Comparison of ENCODE assay signal across 11 mouse cellular contexts in the genomic region with DNA sequence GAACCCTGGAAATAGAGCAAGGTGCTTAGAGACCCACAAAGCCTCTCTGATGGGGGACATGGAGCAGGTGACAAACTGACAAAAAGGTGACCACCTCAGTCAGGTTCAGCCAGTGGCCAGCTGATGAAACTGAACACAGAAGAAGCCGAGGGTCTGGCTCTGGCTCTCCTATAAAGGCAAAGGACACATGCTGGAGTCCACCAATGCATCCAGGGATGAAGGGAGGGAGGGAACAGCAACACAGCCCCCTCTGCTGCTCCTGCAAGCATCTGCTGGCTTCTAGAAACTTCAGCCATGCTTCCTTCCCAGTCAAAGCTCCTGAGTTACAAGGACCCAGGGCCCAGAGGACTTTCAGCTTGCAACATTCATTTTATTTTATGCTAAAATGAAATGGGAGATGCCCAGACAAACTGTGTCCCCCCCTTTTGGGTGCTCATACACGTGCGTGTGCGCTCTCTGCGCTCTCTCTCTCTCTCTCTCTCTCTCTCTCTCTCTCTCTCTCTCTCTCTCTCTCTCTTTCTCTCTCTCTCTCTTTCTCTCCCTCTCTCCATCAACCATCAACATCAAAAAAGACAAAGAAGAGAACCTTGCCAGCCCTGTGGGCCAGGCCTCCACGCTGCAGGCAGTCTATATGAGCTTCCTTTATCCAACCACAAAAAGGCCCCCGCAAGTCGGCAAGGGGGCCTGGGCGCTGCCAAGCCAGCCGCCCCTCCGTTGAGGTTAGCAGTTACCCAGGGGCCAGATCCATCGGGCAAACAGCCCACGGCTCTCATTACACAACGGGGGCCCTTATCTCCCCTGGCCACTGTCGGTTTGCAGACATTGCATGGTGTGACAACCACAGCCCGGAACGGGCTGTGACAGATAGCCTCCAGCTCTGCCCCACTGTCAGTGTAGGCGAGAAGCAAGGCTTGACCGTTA. TPM values are rescaled to one million over a fixed set of nuclear protein-coding genes. Genes with fewer than 3 reads are reported as not detected.
DNase-seq lines count a peak whose midpoint lies in the region; ATAC-seq and TF ChIP-seq lines count a peak whose summit lies in the region.
"Had no signal": no experiment of that assay in that cellular context is flagged by ENCODE, and none has a peak within 500 bp of the region (broad histone marks: within the 10 kb centered on the region; RNA-seq: fewer than 3 reads in every experiment).

No protein-coding gene starts in this region.

- H3K9ac ChIP-seq in hindbrain, embryonic 12.5 days: 0 out of 2 replicates have a peak overlapping the region, but pooled peaks have one; percentile 27
- H3K9ac ChIP-seq in hindbrain, embryonic 14.5 days: no peak overlapping the region
- no peak overlapping the region for H3K9ac ChIP-seq in hindbrain, postnatal 0 days (replicated peaks; ENCODE audit: low read length)
- no peak overlapping the region for H3K9ac ChIP-seq in kidney, embryonic 14.5 days (ENCODE audit: low read depth, low read length)
- H3K9ac ChIP-seq: embryonic facial prominence, embryonic 12.5 days had no signal

- H3K36me3 ChIP-seq in hindbrain, embryonic 12.5 days: no peaks in the 10 kb centered on the region
- no peaks in the 10 kb centered on the region for H3K36me3 ChIP-seq in hindbrain, embryonic 14.5 days (replicated peaks; ENCODE audit: control insufficient read depth, insufficient read depth)
- H3K36me3 ChIP-seq in hindbrain, postnatal 0 days (ENCODE audit: insufficient read depth, low read length): no peaks in the 10 kb centered on the region
- no peaks in the 10 kb centered on the region for H3K36me3 ChIP-seq in kidney, embryonic 14.5 days (ENCODE audit: control insufficient read depth, insufficient read depth, low read length)
- H3K36me3 ChIP-seq: embryonic facial prominence, embryonic 12.5 days had no signal

- H3K4me2 ChIP-seq in hindbrain, embryonic 12.5 days (replicated peaks): no peak overlapping the region
- no peak overlapping the region for H3K4me2 ChIP-seq in hindbrain, embryonic 14.5 days (replicated peaks)
- no peak overlapping the region for H3K4me2 ChIP-seq in hindbrain, postnatal 0 days (ENCODE audit: low read depth, low read length)
- no peak overlapping the region for H3K4me2 ChIP-seq in kidney, embryonic 14.5 days (replicated peaks; ENCODE audit: low read depth, low read length)
- H3K4me2 ChIP-seq: embryonic facial prominence, embryonic 12.5 days had no signal

- peak; percentile 43 for TF ChIP-seq CTCF in hindbrain, postnatal 0 days (IDR thresholded peaks at IDR 0.05; ENCODE audit: low read depth)

- no peak for ATAC-seq in hindbrain, embryonic 12.5 days (ENCODE audit: low FRiP score)
- no peak; the same call in 1 of the 2 replicates for ATAC-seq in hindbrain, embryonic 14.5 days (ENCODE audit: low FRiP score)
- 0 out of 2 replicates have a peak, but pooled peaks have one; percentile 32 for ATAC-seq in hindbrain, postnatal 0 days
- ATAC-seq in kidney, embryonic 14.5 days (ENCODE audit: low FRiP score, low TSS enrichment): no peak
- ATAC-seq: CD4-positive, CD25-positive, alpha-beta regulatory T cell, adult 4 months had no signal

- H3K9me3 ChIP-seq in hindbrain, embryonic 12.5 days (replicated peaks): no peaks in the 10 kb centered on the region
- no peaks in the 10 kb centered on the region for H3K9me3 ChIP-seq in hindbrain, embryonic 14.5 days (ENCODE audit: control insufficient read depth, low read length)
- H3K9me3 ChIP-seq in hindbrain, postnatal 0 days (ENCODE audit: low read length): no peaks in the 10 kb centered on the region
- no peaks in the 10 kb centered on the region for H3K9me3 ChIP-seq in kidney, embryonic 14.5 days (ENCODE audit: control insufficient read depth, low read length)
- H3K9me3 ChIP-seq: embryonic facial prominence, embryonic 12.5 days had no signal

- H3K27me3 ChIP-seq in hindbrain, embryonic 12.5 days: no peaks in the 10 kb centered on the region
- H3K27me3 ChIP-seq in hindbrain, embryonic 14.5 days (ENCODE audit: control insufficient read depth, insufficient read depth, low read length): no peaks in the 10 kb centered on the region
- no peaks in the 10 kb centered on the region for H3K27me3 ChIP-seq in hindbrain, postnatal 0 days (ENCODE audit: insufficient read depth, low read length)
- no peaks in the 10 kb centered on the region for H3K27me3 ChIP-seq in kidney, embryonic 14.5 days (ENCODE audit: control insufficient read depth, insufficient read depth, low read length)

- no peak overlapping the region for H3K27ac ChIP-seq in hindbrain, embryonic 12.5 days
- H3K27ac ChIP-seq in hindbrain, embryonic 14.5 days: no peak overlapping the region
- H3K27ac ChIP-seq in hindbrain, postnatal 0 days: no peak overlapping the region
- H3K27ac ChIP-seq in kidney, embryonic 14.5 days (ENCODE audit: low read depth, low read length): no peak overlapping the region
- H3K27ac ChIP-seq: embryonic facial prominence, embryonic 12.5 days had no signal

- no peak for DNase-seq in hindbrain, embryonic 14.5 days (ENCODE audit: low spot score)
- DNase-seq in thymus, postnatal 4 days: peak; percentile 27
- no peak for DNase-seq in thymus, postnatal 25 days
- peak; percentile 45 for DNase-seq in hindbrain, postnatal 0 days (ENCODE audit: low spot score)
- no peak for DNase-seq in ovary, postnatal 10 days (ENCODE audit: low spot score)
- DNase-seq in layer of hippocampus, postnatal 36 days: no peak
- DNase-seq: adrenal gland, adult 8-10 months had no signal

- no peak overlapping the region for H3K4me3 ChIP-seq in hindbrain, embryonic 12.5 days
- H3K4me3 ChIP-seq in hindbrain, embryonic 14.5 days (replicated peaks; ENCODE audit: low read length): no peak overlapping the region
- no peak overlapping the region for H3K4me3 ChIP-seq in hindbrain, postnatal 0 days (ENCODE audit: low read length)
- H3K4me3 ChIP-seq in kidney, embryonic 14.5 days (ENCODE audit: low read length): no peak overlapping the region
- H3K4me3 ChIP-seq: embryonic facial prominence, embryonic 12.5 days had no signal

- H3K4me1 ChIP-seq in hindbrain, embryonic 12.5 days: peaks cover 12% of the 10 kb centered on the region; the same call in 1 of the 2 replicates
- no peaks in the 10 kb centered on the region; the same call in none of the 2 replicates for H3K4me1 ChIP-seq in hindbrain, embryonic 14.5 days (replicated peaks; ENCODE audit: control insufficient read depth, insufficient read depth, low read length)
- H3K4me1 ChIP-seq in hindbrain, postnatal 0 days (ENCODE audit: insufficient read depth, low read length): no peaks in the 10 kb centered on the region
- no peaks in the 10 kb centered on the region for H3K4me1 ChIP-seq in kidney, embryonic 14.5 days (ENCODE audit: control insufficient read depth, insufficient read depth, low read length)

- 74% methylated on average over 18 of the region's 19 CpGs for WGBS in hindbrain, embryonic 12.5 days
- WGBS in hindbrain, embryonic 14.5 days: 66% methylated on average over 19 of the region's 19 CpGs
- 37% methylated on average over 19 of the region's 19 CpGs for WGBS in hindbrain, postnatal 0 days
- WGBS in kidney, embryonic 14.5 days: 69% methylated on average over 19 of the region's 19 CpGs

RNA-seq across cellular contexts. Expression of a gene that starts 21.8 kb away (rescaled TPM):
- polyA plus RNA-seq in hindbrain, embryonic 12.5 days (2016; fragmentation: Nextera tagmentation; extraction: Ambion mirVana): 6.8 and 6.9 TPM in 2 replicates
- 5.3 and 6.0 TPM in 2 replicates for polyA plus RNA-seq in hindbrain, embryonic 14.5 days (2014; fragmentation: Nextera tagmentation; extraction: Ambion mirVana)
- 11.2 and 13.5 TPM in 2 replicates for total RNA-seq in hindbrain, postnatal 0 days (2014; rRNA removed)
- 5.4 and 6.8 TPM in 2 replicates for polyA plus RNA-seq in hindbrain, postnatal 0 days (2015; fragmentation: Nextera tagmentation; extraction: Ambion mirVana)
- polyA plus RNA-seq in kidney, embryonic 14.5 days (2014; fragmentation: Nextera tagmentation; extraction: Ambion mirVana): 0.49 and 1.5 TPM in 2 replicates
- 100 to 1,000 TPM; 104 to 149 TPM for total RNA-seq in layer of hippocampus, postnatal 36 days (2021)
- polyA plus RNA-seq: CD4-positive, CD25-positive, alpha-beta regulatory T cell, adult 4 months had no signal

Comparison
In these comparisons a context has a peak if more than half of its experiments do, and no peak if none do; other contexts are left out.
1. DNase-seq: peak in thymus, postnatal 4 days (single experiment) and hindbrain, postnatal 0 days (single experiment); none in hindbrain, embryonic 14.5 days (single experiment), thymus, postnatal 25 days (single experiment), ovary, postnatal 10 days (single experiment) and layer of hippocampus, postnatal 36 days (0 of 2).